Mouse (Mus musculus) frontal cortex, postnatal 25 days (tissue): Measurements from ENCODE around the gene Skint8.
"Not testable (repeated sequence)": the region's sequence is repeated elsewhere in the genome, so short reads cannot be mapped to it uniquely, and the experiment has no call there.

Source experiments
- DNase-seq, 2 experiments: peaks; one replicate each; pipeline ENCODE4 v3.0.0; 2022; ENCODE audit warnings: low spot score in 2 of 2

Skint8 gene

GRCm38 (mm10) chr4:111919092-111919491, at the start of gene Skint8:
Gene Skint8, plus strand, starts transcription at chr4:111919392.
- no peak for DNase-seq

GRCm38 (mm10) chr4:111880112-111880875, 38.9 kb upstream of the Skint8 start:
- DNase-seq, result no peak

GRCm38 (mm10) chr4:111883543-111883942, 35.6 kb upstream of the Skint8 start:
- no peak for DNase-seq

GRCm38 (mm10) chr4:111886018-111886417, 33.2 kb upstream of the Skint8 start:
- peak; percentile 61 to 64 for DNase-seq

- peak; percentile 81 to 87 for DNase-seq
These were observed 32.6 kb upstream of the Skint8 start for GRCm38 (mm10) chr4:111886607-111887006.

GRCm38 (mm10) chr4:111892138-111892537, 27.1 kb upstream of the Skint8 start:
- DNase-seq, result no peak

- DNase-seq, result no peak
These were observed 21.4 kb upstream of the Skint8 start for GRCm38 (mm10) chr4:111897755-111898154.

- DNase-seq, result no peak
These were observed 20.6 kb upstream of the Skint8 start for GRCm38 (mm10) chr4:111898566-111898965.

GRCm38 (mm10) chr4:111900491-111900890, 18.7 kb upstream of the Skint8 start:
- not testable (repeated sequence) for DNase-seq

GRCm38 (mm10) chr4:111901473-111901872, 17.7 kb upstream of the Skint8 start:
- no peak for DNase-seq

GRCm38 (mm10) chr4:111902775-111903174, 16.4 kb upstream of the Skint8 start, which contains the start of gene Slc5a9:
Gene Slc5a9, minus strand, starts transcription at chr4:111902918.
- DNase-seq, result no peak

- no peak for DNase-seq
These were observed 11.3 kb upstream of the Skint8 start for GRCm38 (mm10) chr4:111907926-111908325.

- no peak for DNase-seq
These were observed 42.1 kb downstream of the Skint8 start for GRCm38 (mm10) chr4:111961309-111961708.

- DNase-seq, result not testable (repeated sequence)
These were observed 44.0 kb downstream of the Skint8 start for GRCm38 (mm10) chr4:111963241-111963640.

- no peak for DNase-seq
These were observed 44.5 kb downstream of the Skint8 start for GRCm38 (mm10) chr4:111963669-111964068.

- DNase-seq, result no peak
These were observed 53.4 kb downstream of the Skint8 start, which contains the start of gene Skint7 for GRCm38 (mm10) chr4:111972623-111973022. Gene Skint7, plus strand, starts transcription at chr4:111972923.
